Mouse (Mus musculus): ENCODE results near the gene Kng2.

- TF ChIP-seq POLR2A (IDR thresholded peaks at IDR 0.05; ENCODE audit: extremely low read depth, insufficient read depth, low read length) (no peak), CTCF (IDR thresholded peaks at IDR 0.05; ENCODE audit: extremely low read depth, insufficient read depth, low read length) (no peak)
Observed at GRCm38 (mm10) chr16:22963293-22963692, 66.0 kb downstream of the Kng2 start.
